Mouse (Mus musculus): ENCODE measurements at regions not wholly inside any gene's neighbourhood (a gene's known extent, or its start where the extent isn't known, plus 50 kb on each side); places are given as distances from the start of the nearest gene placed in this dataset.

DNA sequence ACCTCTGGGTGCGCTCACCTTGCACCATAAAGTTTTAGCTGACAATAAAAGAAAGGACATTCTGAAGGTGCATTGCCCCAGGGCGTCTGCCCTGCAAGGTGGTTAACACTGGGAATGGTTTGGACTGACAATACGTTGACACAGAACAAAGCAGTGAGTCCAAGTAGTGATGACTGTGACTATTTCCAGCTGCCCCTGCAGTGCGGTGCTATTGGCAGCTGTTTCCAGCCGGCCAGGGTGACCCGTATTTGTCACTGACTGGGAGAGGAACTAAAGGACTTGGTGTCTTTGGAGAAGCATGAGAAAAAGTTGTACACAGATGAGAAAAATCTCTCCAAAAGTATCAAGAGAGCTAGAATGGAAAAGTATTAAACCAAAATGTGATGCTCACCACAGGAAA, 52.0 kb upstream of the Vtcn1 start:
- ATAC-seq (replicated peaks; ENCODE audit: low read depth, poor library complexity, severe bottlenecking): no peak

DNA sequence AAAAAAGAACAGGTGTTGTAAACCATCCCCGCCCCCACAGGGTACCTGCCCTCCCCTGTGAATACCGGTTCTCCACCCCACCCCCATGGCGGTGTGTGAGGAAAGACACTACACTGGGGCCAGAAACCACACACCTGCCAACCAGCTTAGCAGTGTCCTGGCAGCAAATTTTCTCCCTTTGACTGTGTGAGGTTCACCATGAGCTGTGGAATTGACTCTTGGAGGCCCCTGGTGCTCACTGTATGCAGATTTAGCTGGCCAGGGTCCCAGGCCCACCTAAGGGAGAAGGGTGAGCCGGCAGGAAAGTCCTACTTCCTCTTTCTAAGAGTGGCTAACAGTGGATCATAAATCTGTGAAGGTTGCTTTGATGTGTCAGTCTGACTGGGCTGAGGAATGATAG, 53.9 kb upstream of the Vtcn1 start:
- peak; percentile 71 for ATAC-seq (replicated peaks; ENCODE audit: low read depth, poor library complexity, severe bottlenecking)

DNA sequence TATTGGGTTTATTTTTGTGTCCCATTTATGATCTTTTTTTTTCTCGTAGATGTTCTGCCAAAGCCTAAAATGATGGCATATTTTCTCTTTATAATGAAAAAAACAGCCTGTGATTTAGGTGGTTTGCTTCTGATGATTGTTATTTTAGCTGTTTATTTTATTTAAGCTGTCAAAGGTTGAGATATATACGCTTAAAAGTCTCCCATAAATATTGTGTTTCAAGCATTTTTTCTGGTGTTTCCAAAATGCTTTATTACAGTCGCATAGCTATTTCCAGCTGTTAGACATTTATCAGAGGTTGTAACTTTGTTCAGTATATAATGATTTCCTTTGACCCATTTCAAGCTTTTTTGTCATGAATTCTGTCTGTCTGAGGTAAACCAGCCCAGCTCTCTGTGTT, 54.4 kb upstream of the Vtcn1 start:
- ATAC-seq (replicated peaks; ENCODE audit: low read depth, poor library complexity, severe bottlenecking): no peak

DNA sequence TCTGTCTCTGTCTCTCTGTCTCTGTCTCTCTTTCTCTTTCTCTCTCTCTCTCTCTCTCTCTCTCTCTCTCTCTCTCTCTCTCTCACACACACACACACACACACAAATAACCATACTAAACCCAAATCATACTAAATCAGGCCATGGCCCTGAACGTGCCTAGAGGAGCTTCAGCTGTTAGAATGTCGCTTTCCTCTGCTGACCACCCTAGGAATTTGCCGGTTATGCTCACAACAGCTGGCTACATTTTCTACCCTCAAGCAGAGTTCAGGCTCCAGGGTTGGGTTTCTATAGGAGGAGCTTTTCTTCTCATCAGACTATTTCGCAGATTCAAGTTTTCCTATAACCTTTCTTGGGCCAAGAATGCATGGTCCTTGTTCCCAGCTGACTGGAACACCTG, 56.1 kb upstream of the Vtcn1 start:
- no peak for ATAC-seq (replicated peaks; ENCODE audit: low read depth, poor library complexity, severe bottlenecking)

DNA sequence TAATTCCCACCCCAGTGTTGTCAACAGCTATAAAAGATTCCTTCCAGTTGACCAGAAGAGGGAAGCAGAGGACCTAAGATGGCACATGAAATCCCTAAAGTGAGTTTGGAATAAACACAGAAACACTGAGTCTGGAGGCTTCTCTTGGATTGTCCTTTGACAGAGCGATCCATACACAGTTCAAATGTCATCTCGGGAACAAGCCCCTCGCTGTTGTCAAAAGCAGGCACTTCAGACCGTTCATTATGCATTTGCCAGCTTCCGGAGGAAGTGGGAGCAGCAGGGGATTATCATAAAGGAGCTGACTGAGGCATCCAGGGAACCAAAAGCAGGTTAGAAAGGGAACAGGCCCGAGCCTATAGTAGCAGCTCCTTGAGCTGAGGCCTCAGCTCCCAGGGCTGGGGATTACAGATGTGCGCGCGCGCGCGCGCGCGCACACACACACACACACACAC, 57.1 kb upstream of the Vtcn1 start:
- ATAC-seq (replicated peaks; ENCODE audit: low read depth, poor library complexity, severe bottlenecking): peak; percentile 49

DNA sequence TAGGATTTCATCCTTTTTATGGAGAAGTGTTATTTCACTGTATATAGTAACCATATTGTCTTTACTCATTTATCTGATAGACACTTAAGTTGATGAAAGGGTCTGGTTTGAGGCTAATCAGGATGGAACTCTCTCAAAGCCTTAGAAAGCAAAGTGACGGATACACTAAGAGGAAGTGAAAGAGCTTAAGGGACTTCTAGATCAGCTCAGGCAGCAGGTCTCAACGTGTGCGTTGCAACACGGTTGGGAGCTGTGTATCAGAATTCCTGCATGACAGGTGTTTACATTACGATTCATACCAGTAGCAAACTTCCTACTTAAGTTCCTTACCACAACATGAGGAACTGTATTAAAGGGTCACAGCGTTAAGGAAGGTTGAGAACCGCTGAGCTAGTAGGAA, 59.9 kb upstream of the Vtcn1 start:
- ATAC-seq (replicated peaks; ENCODE audit: low read depth, poor library complexity, severe bottlenecking): peak; percentile 81

DNA sequence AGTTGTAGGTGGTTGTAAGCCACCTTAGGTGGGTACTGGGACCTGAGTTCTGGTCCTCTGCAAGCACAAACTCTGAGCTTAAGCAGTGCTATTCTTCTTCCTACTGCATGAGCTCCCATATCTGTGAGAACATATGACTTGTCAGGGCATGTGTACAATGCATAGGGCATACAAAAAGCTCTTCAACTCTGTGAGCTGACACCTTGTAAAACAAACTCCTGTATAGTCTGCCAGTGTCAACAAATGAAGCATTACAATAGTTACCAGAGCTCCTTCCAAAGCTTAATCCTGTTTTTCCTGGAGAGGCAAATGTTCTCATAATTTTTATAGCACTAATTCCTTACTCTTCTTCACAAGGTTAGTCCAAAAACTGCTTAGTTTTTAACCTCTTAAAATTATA, 62.4 kb upstream of the Vtcn1 start:
- ATAC-seq (replicated peaks; ENCODE audit: low read depth, poor library complexity, severe bottlenecking): no peak

DNA sequence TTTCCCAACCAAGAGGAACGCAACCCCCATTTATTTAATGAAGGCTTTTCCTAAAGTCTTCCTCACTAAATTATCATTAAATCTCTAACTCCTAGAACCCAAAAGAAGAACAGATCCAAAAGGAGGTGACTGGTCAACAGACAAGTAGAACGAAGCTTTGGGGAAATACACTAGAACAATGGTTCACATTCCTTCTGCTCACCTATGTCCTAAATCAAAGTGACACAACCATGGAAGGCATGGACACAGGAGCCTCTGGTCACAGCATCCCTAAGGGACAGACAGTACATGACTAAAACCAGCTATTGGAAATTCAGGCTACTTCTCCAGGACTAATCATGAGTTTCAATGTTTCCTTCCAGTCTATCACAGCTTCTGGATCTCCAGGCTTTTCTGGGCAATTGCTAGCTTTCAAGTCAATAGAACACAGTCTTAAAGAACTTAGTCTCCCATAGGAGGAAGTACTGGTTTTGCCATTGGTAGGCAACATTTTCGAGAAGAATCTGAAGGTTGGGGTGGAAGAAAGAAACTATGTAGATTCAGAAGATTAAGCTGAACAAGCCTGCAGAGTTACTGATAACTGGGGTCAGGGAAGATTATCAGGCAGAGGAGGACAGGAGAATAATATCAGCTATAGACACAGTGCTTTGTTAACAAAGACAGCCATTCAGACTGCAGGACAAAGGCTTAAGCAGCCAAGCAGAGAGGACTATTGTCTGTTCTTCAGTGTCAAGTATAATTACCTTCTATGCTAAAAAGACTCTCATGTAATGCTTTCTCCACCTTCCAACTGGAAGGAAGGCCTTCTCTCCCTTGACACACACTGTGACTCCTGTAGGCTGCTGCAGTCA, 65.9 kb upstream of the Vtcn1 start:
- ATAC-seq (replicated peaks; ENCODE audit: low read depth, poor library complexity, severe bottlenecking): no peak

DNA sequence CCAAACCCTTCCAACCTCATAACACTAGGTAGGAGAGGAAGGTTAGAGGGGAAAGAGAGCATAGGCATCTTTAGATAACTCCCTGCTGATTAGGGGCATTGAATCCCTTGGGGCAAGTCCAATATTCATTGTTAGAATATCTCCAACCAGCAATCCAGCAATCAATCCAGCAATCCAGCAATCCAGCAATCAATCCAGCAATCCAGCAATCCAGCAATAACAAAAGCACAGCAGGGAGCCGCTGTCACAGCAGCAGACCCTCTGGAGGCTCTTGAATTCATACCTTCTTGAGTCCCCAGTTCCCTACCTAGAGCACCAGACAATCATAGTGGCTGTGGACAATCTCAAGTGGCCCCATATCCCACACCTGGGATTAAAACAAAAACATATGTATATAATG, 69.4 kb upstream of the Man1a2 start:
- no peak for ATAC-seq (replicated peaks; ENCODE audit: low read depth, poor library complexity, severe bottlenecking)

DNA sequence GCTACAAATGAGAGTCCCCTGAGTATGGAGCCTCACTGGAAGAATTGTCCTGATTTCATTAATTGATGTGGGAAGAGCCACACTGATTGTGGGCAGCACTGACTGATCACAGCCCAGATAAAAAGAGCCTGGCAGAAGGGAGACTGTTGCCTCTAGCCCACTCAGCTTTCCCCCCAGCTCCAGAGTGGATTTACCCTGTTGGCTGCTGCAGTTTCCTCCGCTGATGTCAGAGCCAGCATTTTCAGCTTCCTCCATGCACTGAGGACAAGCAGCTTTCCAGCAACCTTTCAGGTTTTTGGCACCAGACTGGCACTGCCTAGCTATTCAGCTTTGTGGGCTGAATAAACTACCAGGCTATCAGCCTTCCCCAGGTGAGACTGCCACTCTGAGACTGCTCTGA, 65.9 kb upstream of the Man1a2 start:
- no peak for ATAC-seq (replicated peaks; ENCODE audit: low read depth, poor library complexity, severe bottlenecking)

DNA sequence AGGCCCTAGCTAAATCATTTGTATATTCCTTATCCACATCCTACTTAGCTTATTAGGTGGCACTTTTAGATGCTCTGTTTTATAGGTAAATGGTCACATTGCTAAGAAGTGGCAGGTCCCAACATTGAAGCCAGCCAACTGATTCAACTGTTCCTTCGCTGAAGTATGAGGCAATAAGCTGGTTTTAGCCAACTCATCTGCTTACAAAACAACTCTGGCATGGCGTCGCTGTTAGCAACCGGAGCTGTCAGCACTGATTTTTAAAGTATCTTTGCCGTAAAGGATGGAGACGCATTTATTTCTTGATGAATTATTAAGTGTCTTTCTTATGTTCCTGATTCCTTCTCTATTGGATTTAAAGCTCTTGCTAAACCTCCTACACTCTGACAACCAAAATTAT, 63.4 kb upstream of the Man1a2 start:
- no peak for ATAC-seq (replicated peaks; ENCODE audit: low read depth, poor library complexity, severe bottlenecking)

DNA sequence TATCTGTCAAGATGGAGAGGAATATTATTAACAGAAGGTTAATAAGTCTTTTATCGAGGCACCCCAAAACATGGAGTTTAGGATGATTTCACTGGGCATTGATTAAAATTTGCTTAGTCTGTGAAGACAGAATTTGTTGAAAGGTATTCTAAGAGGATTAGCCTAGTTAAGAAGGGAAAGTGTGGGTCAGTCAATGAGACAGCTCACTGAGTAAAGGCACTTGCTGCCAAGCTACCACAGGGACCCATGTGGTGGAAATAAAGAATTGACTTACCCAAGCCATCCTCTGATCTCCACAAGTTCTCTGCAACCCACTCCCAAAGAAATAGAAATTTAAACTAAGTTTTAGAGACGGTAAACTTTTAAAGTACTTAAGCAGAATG, 63.0 kb upstream of the Man1a2 start:
- ATAC-seq (replicated peaks; ENCODE audit: low read depth, poor library complexity, severe bottlenecking): no peak

DNA sequence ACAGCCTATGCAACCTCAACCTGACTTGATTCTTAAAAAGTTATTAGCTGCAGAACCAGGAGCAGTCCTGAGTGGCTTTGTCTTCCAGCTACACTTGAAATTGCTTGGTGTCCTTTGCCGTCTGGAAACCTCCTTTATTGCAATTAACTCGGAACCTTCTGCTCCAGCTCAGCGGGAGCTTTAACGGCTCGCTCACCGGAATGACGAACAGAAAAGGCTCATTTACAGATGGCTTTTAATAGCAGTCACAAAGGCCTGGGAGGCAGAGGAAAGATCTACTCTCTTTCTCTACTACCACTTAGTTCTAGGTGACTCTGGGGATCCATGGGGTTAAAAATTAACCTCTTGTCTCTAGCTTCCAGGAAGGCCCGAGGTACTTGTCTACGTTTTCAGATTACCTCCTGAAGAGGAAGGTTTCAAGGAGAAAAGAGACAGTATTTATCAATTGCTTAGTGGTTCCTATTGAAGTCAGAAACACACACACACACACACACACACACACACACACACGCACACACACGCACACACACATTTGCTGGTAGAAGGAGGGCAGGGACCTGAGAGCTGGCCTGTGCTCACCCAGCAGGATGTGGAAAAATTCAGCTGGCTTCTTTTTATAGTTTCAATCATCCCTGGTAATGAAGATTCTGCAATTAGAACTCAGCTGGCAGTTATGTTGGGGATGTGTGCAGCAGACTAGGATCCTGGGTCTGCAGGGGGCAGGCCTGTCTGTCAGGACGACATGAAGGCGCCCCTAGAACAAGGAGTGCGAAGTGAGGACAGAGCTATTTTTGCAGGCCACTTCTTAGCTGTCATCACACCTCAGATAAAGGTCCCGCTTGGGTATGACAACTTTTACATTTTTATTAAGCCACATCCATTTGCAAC, 62.4 kb upstream of the Man1a2 start:
- no peak for ATAC-seq (replicated peaks; ENCODE audit: low read depth, poor library complexity, severe bottlenecking)

DNA sequence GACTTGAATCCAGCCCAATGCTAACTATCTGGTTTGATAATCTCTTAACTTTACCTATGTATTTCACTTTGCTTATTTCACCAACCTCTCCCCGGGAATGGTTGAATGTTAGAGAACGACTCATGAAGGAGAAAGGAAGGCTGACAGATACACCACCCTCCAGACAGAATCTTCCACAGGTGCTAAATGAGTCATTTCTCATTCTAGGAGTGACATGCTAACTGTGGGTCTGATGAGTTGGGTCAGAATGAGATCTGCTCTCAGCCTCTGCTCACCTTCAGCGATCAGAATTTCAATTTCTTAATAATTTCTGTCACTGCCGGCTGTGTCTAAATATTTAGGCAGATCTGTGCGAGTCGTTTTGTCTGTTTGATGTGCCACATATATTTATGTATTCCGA, 52.4 kb upstream of the Man1a2 start:
- no peak for ATAC-seq (replicated peaks; ENCODE audit: low read depth, poor library complexity, severe bottlenecking)

DNA sequence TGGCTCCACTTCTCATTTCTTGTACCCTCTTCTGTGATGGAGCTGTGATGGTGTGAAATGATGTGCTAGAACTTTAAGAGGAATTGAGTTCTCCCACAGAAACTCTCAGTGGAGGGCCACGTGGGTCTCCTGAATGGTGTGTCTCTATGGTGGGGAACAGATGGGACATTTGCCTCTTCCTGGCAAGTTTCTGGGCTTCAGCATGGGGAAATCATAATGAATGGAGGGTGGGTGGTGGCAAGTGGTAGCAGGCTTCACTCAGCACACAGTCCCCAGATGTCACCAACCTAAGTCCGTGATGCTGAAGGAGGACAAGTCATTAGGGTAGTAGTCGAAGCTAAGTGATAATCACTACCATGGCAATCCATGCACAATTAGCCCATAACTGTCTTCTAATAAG, 51.2 kb upstream of the Man1a2 start:
- no peak for ATAC-seq (replicated peaks; ENCODE audit: low read depth, poor library complexity, severe bottlenecking)

Data from common myeloid progenitor, adult 5-6 weeks (primary cell).